ENCODE assay signal across 9 mouse cellular contexts in genomic region chr8:120832022-120832421, GRCm38 (mm10).
DNase-seq lines count a peak whose midpoint lies in the region; ATAC-seq and TF ChIP-seq lines count a peak whose summit lies in the region.
"Had no signal": no experiment of that assay in that cellular context is flagged by ENCODE, and none has a peak within 500 bp of the region (broad histone marks: within the 10 kb centered on the region; RNA-seq: fewer than 3 reads in every experiment).

No protein-coding gene starts in this region.

- TF ChIP-seq CTCF in midbrain, postnatal 0 days (IDR thresholded peaks at IDR 0.05), result no peak

- ATAC-seq in intestine, embryonic 14.5 days (replicated peaks; ENCODE audit: low FRiP score, low TSS enrichment, low read depth), result no peak; the same call in 1 of the 2 replicates
- ATAC-seq in midbrain, postnatal 0 days (ENCODE audit: low FRiP score), result no peak
- ATAC-seq: Patski had no signal

- H3K9me3 ChIP-seq in heart, embryonic 10.5 days, result no peaks in the 10 kb centered on the region
- no peaks in the 10 kb centered on the region for H3K9me3 ChIP-seq in intestine, embryonic 14.5 days (ENCODE audit: control insufficient read depth, low read length)
- H3K9me3 ChIP-seq in midbrain, postnatal 0 days (ENCODE audit: low read length), result no peaks in the 10 kb centered on the region

- H3K36me3 ChIP-seq in heart, embryonic 10.5 days, result no peaks in the 10 kb centered on the region
- no peaks in the 10 kb centered on the region for H3K36me3 ChIP-seq in intestine, embryonic 14.5 days (ENCODE audit: control insufficient read depth, insufficient read depth, low read length)
- H3K36me3 ChIP-seq in midbrain, postnatal 0 days (ENCODE audit: insufficient read depth, low read length), result no peaks in the 10 kb centered on the region

- intact Hi-C loops in left cerebral cortex, postnatal 25 days (cut with DNase I), result no loop called here

- H3K4me1 ChIP-seq in heart, embryonic 10.5 days, result peaks cover 48% of the 10 kb centered on the region
- peaks cover 18% of the 10 kb centered on the region; the same call in 1 of the 2 replicates for H3K4me1 ChIP-seq in intestine, embryonic 14.5 days (replicated peaks; ENCODE audit: control insufficient read depth, insufficient read depth, low read length)
- H3K4me1 ChIP-seq in midbrain, postnatal 0 days (ENCODE audit: insufficient read depth, low read length), result no peaks in the 10 kb centered on the region

- peak overlapping the region; percentile 39 for H3K4me2 ChIP-seq in intestine, embryonic 14.5 days (ENCODE audit: low read length)
- no peak overlapping the region for H3K4me2 ChIP-seq in midbrain, postnatal 0 days (ENCODE audit: low read depth, low read length, poor library complexity, severe bottlenecking)

- DNase-seq in heart, embryonic 10.5 days (ENCODE audit: low spot score), result no peak
- no peak for DNase-seq in heart, adult 11 months
- peak; percentile 40 for DNase-seq in adrenal gland, postnatal 25 days
- DNase-seq in intestine, embryonic 14.5 days (ENCODE audit: low spot score), result peak; percentile 60
- DNase-seq in lung, postnatal 4 days, result peak; percentile 75 to 85
- DNase-seq in left cerebral cortex, postnatal 25 days (ENCODE audit: low spot score in 2 of 2), result no peak
- no peak for DNase-seq in midbrain, postnatal 0 days (ENCODE audit: low spot score)
- no peak for DNase-seq in urinary bladder, adult 2 months (ENCODE audit: low spot score)

- peak overlapping the region; percentile 43 for H3K4me3 ChIP-seq in heart, embryonic 10.5 days
- no peak overlapping the region; the same call in 1 of the 2 replicates for H3K4me3 ChIP-seq in intestine, embryonic 14.5 days (ENCODE audit: low read depth, low read length)
- H3K4me3 ChIP-seq in midbrain, postnatal 0 days (ENCODE audit: low read depth, low read length), result no peak overlapping the region

- peaks cover 96% of the 10 kb centered on the region for H3K27me3 ChIP-seq in heart, embryonic 10.5 days (ENCODE audit: insufficient read depth, poor library complexity, severe bottlenecking)
- 0 out of 2 replicates have a peak, but pooled peaks cover 2% of the 10 kb centered on the region for H3K27me3 ChIP-seq in intestine, embryonic 14.5 days (replicated peaks; ENCODE audit: control insufficient read depth, insufficient read depth, low read length)
- no peaks in the 10 kb centered on the region; the same call in 1 of the 2 replicates for H3K27me3 ChIP-seq in midbrain, postnatal 0 days (ENCODE audit: insufficient read depth, low read length)

- 3% methylated on average over 10 of the region's 14 CpGs for WGBS in heart, embryonic 10.5 days
- 9% methylated on average over 13 of the region's 14 CpGs for WGBS in intestine, embryonic 14.5 days
- 27% methylated on average over 10 of the region's 14 CpGs for WGBS in midbrain, postnatal 0 days

- no peak overlapping the region for H3K9ac ChIP-seq in intestine, embryonic 14.5 days (ENCODE audit: low read length)
- no peak overlapping the region for H3K9ac ChIP-seq in midbrain, postnatal 0 days (replicated peaks; ENCODE audit: low read length, poor library complexity, severe bottlenecking)

- peak overlapping the region; percentile 75 for H3K27ac ChIP-seq in heart, embryonic 10.5 days
- peak overlapping the region; percentile 67 for H3K27ac ChIP-seq in intestine, embryonic 14.5 days (ENCODE audit: low read depth)
- no peak overlapping the region for H3K27ac ChIP-seq in midbrain, postnatal 0 days (ENCODE audit: low read depth, low read length)

Comparison
In these comparisons a context has a peak if more than half of its experiments do, and no peak if none do; other contexts are left out.
1. DNase-seq: peak in adrenal gland, postnatal 25 days (single experiment), intestine, embryonic 14.5 days (single experiment) and lung, postnatal 4 days (2 of 2); none in heart, embryonic 10.5 days (single experiment), heart, adult 11 months (single experiment), left cerebral cortex, postnatal 25 days (0 of 2), midbrain, postnatal 0 days (single experiment) and urinary bladder, adult 2 months (single experiment).